Comparison of ENCODE assay signal across 9 mouse cellular contexts in genomic region chr2:127204932-127205331, GRCm38 (mm10). TPM values are rescaled to one million over a fixed set of nuclear protein-coding genes. Genes with fewer than 3 reads are reported as not detected.
DNase-seq lines count a peak whose midpoint lies in the region; ATAC-seq lines count a peak whose summit lies in the region.
"Had no signal": no experiment of that assay in that cellular context is flagged by ENCODE, and none has a peak within 500 bp of the region (broad histone marks: within the 10 kb centered on the region; RNA-seq: fewer than 3 reads in every experiment).

No protein-coding gene starts in this region.

- H3K36me3 ChIP-seq in forebrain, embryonic 14.5 days (ENCODE audit: control insufficient read depth, insufficient read depth, low read length), result 0 out of 2 replicates have a peak, but pooled peaks cover 6% of the 10 kb centered on the region
- no peaks in the 10 kb centered on the region; the same call in 1 of the 2 replicates for H3K36me3 ChIP-seq in forebrain, embryonic 16.5 days (ENCODE audit: control insufficient read depth, insufficient read depth)
- H3K36me3 ChIP-seq in embryonic facial prominence, embryonic 14.5 days (ENCODE audit: control insufficient read depth, insufficient read depth, low read length), result peaks cover 9% of the 10 kb centered on the region

- ATAC-seq in forebrain, embryonic 14.5 days, result no peak
- ATAC-seq in forebrain, embryonic 16.5 days, result no peak
- no peak for ATAC-seq in embryonic facial prominence, embryonic 14.5 days (ENCODE audit: low read depth)
- ATAC-seq in megakaryocyte progenitor cell, adult 5-6 weeks (replicated peaks; ENCODE audit: poor library complexity), result peak; percentile 43; the same call in 1 of the 2 replicates

- H3K27me3 ChIP-seq in forebrain, embryonic 14.5 days (replicated peaks; ENCODE audit: control insufficient read depth, insufficient read depth, low read length), result no peaks in the 10 kb centered on the region
- H3K27me3 ChIP-seq in forebrain, embryonic 16.5 days (replicated peaks; ENCODE audit: control insufficient read depth, insufficient read depth, low read length), result no peaks in the 10 kb centered on the region
- H3K27me3 ChIP-seq in embryonic facial prominence, embryonic 14.5 days (replicated peaks; ENCODE audit: control insufficient read depth, insufficient read depth, low read length), result no peaks in the 10 kb centered on the region
- H3K27me3 ChIP-seq: limb, embryonic 15.5 days had no signal

- no peak overlapping the region for H3K4me2 ChIP-seq in forebrain, embryonic 14.5 days (ENCODE audit: low read length)
- no peak overlapping the region for H3K4me2 ChIP-seq in forebrain, embryonic 16.5 days (ENCODE audit: low read length)
- H3K4me2 ChIP-seq in embryonic facial prominence, embryonic 14.5 days (ENCODE audit: low read depth, low read length), result no peak overlapping the region
- H3K4me2 ChIP-seq: limb, embryonic 15.5 days had no signal

- no peak overlapping the region for H3K27ac ChIP-seq in forebrain, embryonic 14.5 days (ENCODE audit: low read depth, low read length)
- no peak overlapping the region for H3K27ac ChIP-seq in forebrain, embryonic 16.5 days (ENCODE audit: low read length)
- no peak overlapping the region for H3K27ac ChIP-seq in embryonic facial prominence, embryonic 14.5 days (replicated peaks; ENCODE audit: low read depth, low read length)
- H3K27ac ChIP-seq: limb, embryonic 15.5 days had no signal

- H3K9ac ChIP-seq in forebrain, embryonic 14.5 days (ENCODE audit: low read length), result no peak overlapping the region
- H3K9ac ChIP-seq in forebrain, embryonic 16.5 days (replicated peaks; ENCODE audit: low read depth, low read length), result no peak overlapping the region
- H3K9ac ChIP-seq in embryonic facial prominence, embryonic 14.5 days (ENCODE audit: low read depth, low read length), result no peak overlapping the region
- H3K9ac ChIP-seq: limb, embryonic 15.5 days had no signal

- DNase-seq in forebrain, embryonic 14.5 days (ENCODE audit: low spot score), result peak; percentile 76
- peak; percentile 48 for DNase-seq in A20 (ENCODE audit: low read depth, low spot score)
- DNase-seq in adrenal gland, postnatal 14 days, result peak; percentile 71
- DNase-seq in embryonic facial prominence, embryonic 14.5 days (ENCODE audit: low spot score), result peak; percentile 41
- DNase-seq in layer of hippocampus, adult 9-10 months (ENCODE audit: low spot score), result peak; percentile 25
- DNase-seq in telencephalon, adult 2 months (ENCODE audit: low read depth, low spot score), result peak; percentile 38

- no peak overlapping the region for H3K4me3 ChIP-seq in forebrain, embryonic 14.5 days (ENCODE audit: low read depth, low read length)
- no peak overlapping the region for H3K4me3 ChIP-seq in forebrain, embryonic 16.5 days (replicated peaks; ENCODE audit: low read length)
- no peak overlapping the region for H3K4me3 ChIP-seq in embryonic facial prominence, embryonic 14.5 days (ENCODE audit: low read depth, low read length)
- H3K4me3 ChIP-seq: limb, embryonic 15.5 days had no signal

- H3K9me3 ChIP-seq in forebrain, embryonic 14.5 days (replicated peaks; ENCODE audit: control insufficient read depth, low read length), result no peaks in the 10 kb centered on the region
- H3K9me3 ChIP-seq in forebrain, embryonic 16.5 days (ENCODE audit: control insufficient read depth, low read length), result no peaks in the 10 kb centered on the region
- no peaks in the 10 kb centered on the region for H3K9me3 ChIP-seq in embryonic facial prominence, embryonic 14.5 days (ENCODE audit: control insufficient read depth, low read length)
- H3K9me3 ChIP-seq: limb, embryonic 15.5 days had no signal

- peaks cover 7% of the 10 kb centered on the region for H3K4me1 ChIP-seq in forebrain, embryonic 14.5 days (ENCODE audit: control insufficient read depth, insufficient read depth, low read length)
- H3K4me1 ChIP-seq in forebrain, embryonic 16.5 days (replicated peaks; ENCODE audit: control insufficient read depth, insufficient read depth, low read length), result peaks cover 11% of the 10 kb centered on the region
- peaks cover 9% of the 10 kb centered on the region for H3K4me1 ChIP-seq in embryonic facial prominence, embryonic 14.5 days (ENCODE audit: control insufficient read depth, insufficient read depth, low read length)

- WGBS in forebrain, embryonic 14.5 days, result 31% methylated on average over 3 of the region's 3 CpGs
- WGBS in forebrain, embryonic 16.5 days, result 35% methylated on average over 3 of the region's 3 CpGs
- WGBS in embryonic facial prominence, embryonic 14.5 days, result 29% methylated on average over 3 of the region's 3 CpGs

RNA-seq across cellular contexts. Expression of gene 1810024B03Rik, which starts 3.1 kb away (rescaled TPM):
- polyA plus RNA-seq in forebrain, embryonic 14.5 days (2014; fragmentation: Nextera tagmentation; extraction: Ambion mirVana), result 1.5 and 1.9 TPM in 2 replicates
- polyA plus RNA-seq in forebrain, embryonic 16.5 days (2015; fragmentation: Nextera tagmentation; extraction: Ambion mirVana), result 0.98 and 1.3 TPM in 2 replicates
- total RNA-seq in adrenal gland, postnatal 14 days (2021), result 1.4 and 1.5 TPM in 2 replicates
- 1.8 and 2.5 TPM in 2 replicates for polyA plus RNA-seq in embryonic facial prominence, embryonic 14.5 days (2014; fragmentation: Nextera tagmentation; extraction: Ambion mirVana)
- 1.9 and 3.6 TPM in 2 replicates for total RNA-seq in megakaryocyte progenitor cell, adult 5-6 weeks (2015)
- 2.4 and 3.3 TPM in 2 replicates for total RNA-seq in megakaryocyte progenitor cell, adult 5-6 weeks (2017)

RNA-seq across cellular contexts. Expression of gene Snrnp200, which starts 3.3 kb away (rescaled TPM):
- polyA plus RNA-seq in forebrain, embryonic 14.5 days (2014; fragmentation: Nextera tagmentation; extraction: Ambion mirVana), result 68.1 and 68.4 TPM in 2 replicates
- 64.0 and 64.6 TPM in 2 replicates for polyA plus RNA-seq in forebrain, embryonic 16.5 days (2015; fragmentation: Nextera tagmentation; extraction: Ambion mirVana)
- 67.1 and 69.7 TPM in 2 replicates for total RNA-seq in adrenal gland, postnatal 14 days (2021)
- 54.6 and 68.6 TPM in 2 replicates for polyA plus RNA-seq in embryonic facial prominence, embryonic 14.5 days (2014; fragmentation: Nextera tagmentation; extraction: Ambion mirVana)
- total RNA-seq in megakaryocyte progenitor cell, adult 5-6 weeks (2015), result 57.5 and 62.1 TPM in 2 replicates
- 146 and 186 TPM in 2 replicates for total RNA-seq in megakaryocyte progenitor cell, adult 5-6 weeks (2017)

RNA-seq across cellular contexts. Expression of gene Ciao1, which starts 42.7 kb away (rescaled TPM):
- polyA plus RNA-seq in forebrain, embryonic 14.5 days (2014; fragmentation: Nextera tagmentation; extraction: Ambion mirVana), result 64.3 and 67.7 TPM in 2 replicates
- 67.0 and 69.3 TPM in 2 replicates for polyA plus RNA-seq in forebrain, embryonic 16.5 days (2015; fragmentation: Nextera tagmentation; extraction: Ambion mirVana)
- total RNA-seq in adrenal gland, postnatal 14 days (2021), result 93.5 and 101 TPM in 2 replicates
- polyA plus RNA-seq in embryonic facial prominence, embryonic 14.5 days (2014; fragmentation: Nextera tagmentation; extraction: Ambion mirVana), result 58.5 and 60.5 TPM in 2 replicates
- 29.8 and 36.6 TPM in 2 replicates for total RNA-seq in megakaryocyte progenitor cell, adult 5-6 weeks (2015)
- 21.8 and 30.3 TPM in 2 replicates for total RNA-seq in megakaryocyte progenitor cell, adult 5-6 weeks (2017)

RNA-seq across cellular contexts. Expression of gene Tmem127, which starts 42.8 kb away (rescaled TPM):
- polyA plus RNA-seq in forebrain, embryonic 14.5 days (2014; fragmentation: Nextera tagmentation; extraction: Ambion mirVana), result 24.4 and 27.8 TPM in 2 replicates
- polyA plus RNA-seq in forebrain, embryonic 16.5 days (2015; fragmentation: Nextera tagmentation; extraction: Ambion mirVana), result 49.0 and 50.1 TPM in 2 replicates
- total RNA-seq in adrenal gland, postnatal 14 days (2021), result 65.1 and 65.3 TPM in 2 replicates
- polyA plus RNA-seq in embryonic facial prominence, embryonic 14.5 days (2014; fragmentation: Nextera tagmentation; extraction: Ambion mirVana), result 25.6 and 25.9 TPM in 2 replicates
- 8.8 and 14.8 TPM in 2 replicates for total RNA-seq in megakaryocyte progenitor cell, adult 5-6 weeks (2015)
- total RNA-seq in megakaryocyte progenitor cell, adult 5-6 weeks (2017), result 27.0 and 28.1 TPM in 2 replicates

Comparison
In these comparisons a context has a peak if more than half of its experiments do, and no peak if none do; other contexts are left out.
1. DNase-seq: peak in every context shown above with its lines; median percentile 76 in forebrain, embryonic 14.5 days; 71 in adrenal gland, postnatal 14 days; 48 in A20; 41 in embryonic facial prominence, embryonic 14.5 days; 38 in telencephalon, adult 2 months; 25 in layer of hippocampus, adult 9-10 months.